Mouse (Mus musculus) liver, postnatal 0 days (tissue): Measurements from ENCODE around the gene Slc26a10.

ENCODE experiments used
- CTCF ChIP-seq: sonication (generic); IDR thresholded peaks from 2 replicates; pipeline ENCODE4 v1.5.1; 2016; ENCODE audit warnings: antibody characterized with exemption, low read depth
- EP300 ChIP-seq: IDR thresholded peaks from 2 replicates; pipeline ENCODE4 v1.6.1; 2016; ENCODE audit warnings: antibody characterized with exemption, low read depth, mild to moderate bottlenecking

DNA sequence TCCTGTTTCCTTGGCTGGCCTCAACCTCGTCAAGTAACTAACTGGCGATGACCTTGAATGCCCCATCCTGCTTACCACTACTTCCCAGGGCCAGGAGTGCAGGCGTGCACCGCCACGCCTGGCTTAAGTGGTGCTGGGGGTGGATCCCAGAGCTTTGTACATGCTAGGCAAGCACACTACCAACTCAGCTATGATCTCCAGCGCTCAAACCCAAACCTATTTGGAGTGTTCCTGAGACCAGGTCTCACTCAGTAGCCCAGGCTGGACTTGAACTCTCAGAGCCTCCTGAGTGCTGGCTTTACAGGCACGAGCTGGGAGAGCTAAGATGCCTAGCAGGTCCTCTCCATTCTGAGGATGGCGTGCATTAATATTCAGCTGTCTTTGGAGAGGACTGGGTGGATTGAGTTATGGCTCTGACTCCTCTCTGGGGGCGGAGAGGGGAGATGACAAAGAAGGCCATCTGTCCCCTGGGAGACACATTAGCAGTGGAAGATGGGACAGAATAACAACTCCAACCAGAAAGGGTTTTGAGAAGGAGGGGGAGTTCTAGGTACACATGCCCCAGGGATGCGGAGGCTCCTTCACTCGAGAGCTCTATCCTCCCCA, 17.2 kb upstream of the Slc26a10 start:
- TF ChIP-seq CTCF = no peak
- no peak for TF ChIP-seq EP300
